In the genomic region with DNA sequence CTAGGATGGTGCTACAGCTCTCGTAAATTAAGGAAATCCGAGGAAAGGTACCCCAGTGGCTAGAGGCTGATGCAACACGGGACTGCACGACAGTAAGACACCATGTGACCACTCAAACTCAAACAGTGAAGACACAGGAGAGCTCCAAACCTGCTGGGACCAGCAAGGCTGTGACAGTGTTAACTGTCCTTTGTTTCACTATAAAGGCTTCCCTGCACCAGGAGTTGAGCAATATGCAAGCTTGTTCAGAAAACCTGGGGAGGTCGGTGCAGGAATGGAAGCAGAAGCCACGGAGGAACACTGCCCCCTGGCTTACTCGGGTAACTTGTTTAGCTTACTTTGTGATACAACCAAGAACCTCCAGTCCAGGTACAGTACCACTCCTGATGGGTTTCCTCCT, we compare ENCODE assay signal across 9 mouse cellular contexts. TPM values are rescaled to one million over a fixed set of nuclear protein-coding genes. Genes with fewer than 3 reads are reported as not detected.
DNase-seq lines count a peak whose midpoint lies in the region; ATAC-seq lines count a peak whose summit lies in the region.
"Had no signal": no experiment of that assay in that cellular context is flagged by ENCODE, and none has a peak within 500 bp of the region (broad histone marks: within the 10 kb centered on the region; RNA-seq: fewer than 3 reads in every experiment).

No protein-coding gene starts in this region.

- no peak overlapping the region for H3K27ac ChIP-seq in lung, embryonic 15.5 days
- no peak overlapping the region for H3K27ac ChIP-seq in hindbrain, embryonic 10.5 days
- H3K27ac ChIP-seq in kidney, embryonic 14.5 days (ENCODE audit: low read depth, low read length), result no peak overlapping the region
- H3K27ac ChIP-seq: limb, embryonic 12.5 days had no signal

- no peak overlapping the region for H3K9ac ChIP-seq in lung, embryonic 15.5 days
- no peak overlapping the region for H3K9ac ChIP-seq in kidney, embryonic 14.5 days (ENCODE audit: low read depth, low read length)
- H3K9ac ChIP-seq: limb, embryonic 12.5 days had no signal

- DNase-seq in spleen, adult 12 weeks (ENCODE audit: low spot score), result peak; percentile 10
- no peak for DNase-seq in spleen, postnatal 4 days (ENCODE audit: low spot score in 2 of 2)
- DNase-seq in WW6 (ENCODE audit: low read depth, low spot score), result peak; percentile 59
- peak; percentile 66 for DNase-seq in thymus, postnatal 14 days
- no peak for DNase-seq in frontal cortex, postnatal 25 days (ENCODE audit: low spot score in 2 of 2)
- no peak for DNase-seq in hindbrain, embryonic 10.5 days (ENCODE audit: low spot score)

- H3K36me3 ChIP-seq in lung, embryonic 15.5 days, result no peaks in the 10 kb centered on the region
- H3K36me3 ChIP-seq in hindbrain, embryonic 10.5 days, result no peaks in the 10 kb centered on the region
- no peaks in the 10 kb centered on the region for H3K36me3 ChIP-seq in kidney, embryonic 14.5 days (ENCODE audit: control insufficient read depth, insufficient read depth, low read length)
- H3K36me3 ChIP-seq: limb, embryonic 12.5 days had no signal

- 0 out of 2 replicates have a peak, but pooled peaks have one; percentile 37 for ATAC-seq in lung, embryonic 15.5 days (ENCODE audit: borderline replicate concordance, extremely low read depth, low FRiP score, low TSS enrichment)
- no peak for ATAC-seq in kidney, embryonic 14.5 days (ENCODE audit: low FRiP score, low TSS enrichment)

- 43% methylated on average over 7 of the region's 7 CpGs for WGBS in lung, embryonic 15.5 days
- 59% methylated on average over 7 of the region's 7 CpGs for WGBS in hindbrain, embryonic 10.5 days
- WGBS in kidney, embryonic 14.5 days, result 53% methylated on average over 7 of the region's 7 CpGs

- H3K4me2 ChIP-seq in lung, embryonic 15.5 days, result no peak overlapping the region
- H3K4me2 ChIP-seq in kidney, embryonic 14.5 days (replicated peaks; ENCODE audit: low read depth, low read length), result no peak overlapping the region
- H3K4me2 ChIP-seq: limb, embryonic 12.5 days had no signal

- H3K4me3 ChIP-seq in lung, embryonic 15.5 days, result no peak overlapping the region
- no peak overlapping the region for H3K4me3 ChIP-seq in hindbrain, embryonic 10.5 days
- no peak overlapping the region for H3K4me3 ChIP-seq in kidney, embryonic 14.5 days (ENCODE audit: low read length)
- H3K4me3 ChIP-seq: limb, embryonic 12.5 days had no signal

- 0 out of 2 replicates have a peak, but pooled peaks cover 7% of the 10 kb centered on the region for H3K4me1 ChIP-seq in lung, embryonic 15.5 days
- peaks cover 14% of the 10 kb centered on the region for H3K4me1 ChIP-seq in hindbrain, embryonic 10.5 days (replicated peaks)
- no peaks in the 10 kb centered on the region for H3K4me1 ChIP-seq in kidney, embryonic 14.5 days (ENCODE audit: control insufficient read depth, insufficient read depth, low read length)

- H3K27me3 ChIP-seq in lung, embryonic 15.5 days, result no peaks in the 10 kb centered on the region
- H3K27me3 ChIP-seq in hindbrain, embryonic 10.5 days (ENCODE audit: insufficient read depth, poor library complexity, severe bottlenecking), result no peaks in the 10 kb centered on the region
- no peaks in the 10 kb centered on the region for H3K27me3 ChIP-seq in kidney, embryonic 14.5 days (ENCODE audit: control insufficient read depth, insufficient read depth, low read length)
- H3K27me3 ChIP-seq: limb, embryonic 12.5 days had no signal

- H3K9me3 ChIP-seq in lung, embryonic 15.5 days, result no peaks in the 10 kb centered on the region
- no peaks in the 10 kb centered on the region for H3K9me3 ChIP-seq in hindbrain, embryonic 10.5 days
- H3K9me3 ChIP-seq in kidney, embryonic 14.5 days (ENCODE audit: control insufficient read depth, low read length), result no peaks in the 10 kb centered on the region
- H3K9me3 ChIP-seq: limb, embryonic 12.5 days had no signal

RNA-seq across cellular contexts. Expression of gene Sub1, which starts 40.4 kb away (rescaled TPM):
- 644 and 703 TPM in 2 replicates for polyA plus RNA-seq in lung, embryonic 15.5 days (2015; fragmentation: Nextera tagmentation; extraction: Ambion mirVana)
- polyA plus RNA-seq in hindbrain, embryonic 10.5 days (2016; fragmentation: Nextera tagmentation; extraction: Ambion mirVana), result 697 and 720 TPM in 2 replicates
- polyA plus RNA-seq in kidney, embryonic 14.5 days (2014; fragmentation: Nextera tagmentation; extraction: Ambion mirVana), result 790 and 1,118 TPM in 2 replicates

Comparison
In these comparisons a context has a peak if more than half of its experiments do, and no peak if none do; other contexts are left out.
1. DNase-seq: peak in spleen, adult 12 weeks (single experiment), WW6 (single experiment) and thymus, postnatal 14 days (single experiment); none in spleen, postnatal 4 days (0 of 2), frontal cortex, postnatal 25 days (0 of 2) and hindbrain, embryonic 10.5 days (single experiment).